In the genomic region with DNA sequence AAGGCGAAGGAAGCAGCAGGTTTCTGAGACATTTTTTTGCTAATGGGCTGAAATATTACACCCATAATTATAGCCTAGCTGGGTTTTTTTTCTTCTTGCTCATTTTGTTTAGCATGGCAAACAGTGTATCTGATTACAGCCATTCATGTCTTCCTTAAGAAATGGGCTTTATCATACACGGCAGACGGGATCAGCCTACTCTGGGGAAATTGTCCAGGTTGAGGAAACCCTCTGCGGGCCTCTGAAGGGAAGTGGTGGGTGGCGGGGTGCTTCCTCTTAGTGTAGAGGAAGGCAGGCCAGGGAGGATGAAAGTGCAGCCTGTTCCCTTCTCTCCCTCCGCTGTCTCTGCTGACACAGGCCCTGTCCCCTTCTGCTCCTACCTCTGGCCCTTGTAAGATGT, we compare ENCODE assay signal across 9 mouse cellular contexts.
A peak's percentile ranks its signal among the peaks of the same experiment; 100 is the strongest.
DNase-seq lines count a peak whose midpoint lies in the region; ATAC-seq and TF ChIP-seq lines count a peak whose summit lies in the region.
"Had no signal": no experiment of that assay in that cellular context is flagged by ENCODE, and none has a peak within 500 bp of the region (broad histone marks: within the 10 kb centered on the region; RNA-seq: fewer than 3 reads in every experiment).

No protein-coding gene starts in this region.

- H3K27ac ChIP-seq in liver, embryonic 11.5 days (ENCODE audit: low read depth, low read length): no peak overlapping the region
- H3K27ac ChIP-seq in embryonic facial prominence, embryonic 13.5 days: peak overlapping the region; percentile 41; the same call in 1 of the 2 replicates
- H3K27ac ChIP-seq in cerebellum, adult 2 months (ENCODE audit: insufficient read depth, low read length): no peak overlapping the region

- DNase-seq in liver: peak; percentile 47
- DNase-seq in liver, embryonic 11.5 days (ENCODE audit: low spot score): no peak
- DNase-seq in lung, postnatal 25 days (ENCODE audit: low spot score): peak; percentile 35
- peak; percentile 74 for DNase-seq in thymus, postnatal 0 days (ENCODE audit: low spot score)
- DNase-seq in cerebellum, adult 2 months: no peak
- DNase-seq in retina, embryonic 14.5 days (ENCODE audit: low spot score): no peak
- no peak for DNase-seq in ovary, postnatal 36 days (ENCODE audit: low spot score)

- 22% methylated on average over 6 of the region's 6 CpGs for WGBS in liver, embryonic 11.5 days
- WGBS in embryonic facial prominence, embryonic 13.5 days: 31% methylated on average over 6 of the region's 6 CpGs
- 85% methylated on average over 6 of the region's 6 CpGs for WGBS in cerebellum, adult 2 months

- no peak overlapping the region for H3K4me2 ChIP-seq in liver, embryonic 11.5 days
- H3K4me2 ChIP-seq in embryonic facial prominence, embryonic 13.5 days: no peak overlapping the region

- no peaks in the 10 kb centered on the region for H3K9me3 ChIP-seq in liver, embryonic 11.5 days (ENCODE audit: control insufficient read depth, low read length)
- H3K9me3 ChIP-seq in embryonic facial prominence, embryonic 13.5 days: 0 out of 2 replicates have a peak, but pooled peaks cover 3% of the 10 kb centered on the region

- H3K4me3 ChIP-seq in liver, embryonic 11.5 days (ENCODE audit: low read depth, low read length): no peak overlapping the region
- H3K4me3 ChIP-seq in embryonic facial prominence, embryonic 13.5 days: no peak overlapping the region
- H3K4me3 ChIP-seq in cerebellum, adult 2 months (replicated peaks; ENCODE audit: insufficient read depth, low read depth, low read length): no peak overlapping the region
- H3K4me3 ChIP-seq: myocyte had no signal

- TF ChIP-seq POLR2A in cerebellum, adult 2 months (IDR thresholded peaks at IDR 0.05; ENCODE audit: borderline replicate concordance, insufficient read depth, low read length): no peak

- no peak for TF ChIP-seq CTCF in cerebellum, adult 2 months (IDR thresholded peaks at IDR 0.05; ENCODE audit: borderline replicate concordance, insufficient read depth, low read depth, low read length)

- ATAC-seq in liver, embryonic 11.5 days (replicated peaks; ENCODE audit: low FRiP score): no peak
- no peak for ATAC-seq in embryonic facial prominence, embryonic 13.5 days (ENCODE audit: insufficient number of reproducible peaks, insufficient read depth, low FRiP score, low TSS enrichment, low read depth)

- H3K4me1 ChIP-seq in liver, embryonic 11.5 days (replicated peaks; ENCODE audit: control insufficient read depth, insufficient read depth, low read length): no peaks in the 10 kb centered on the region
- peaks cover 15% of the 10 kb centered on the region for H3K4me1 ChIP-seq in embryonic facial prominence, embryonic 13.5 days
- H3K4me1 ChIP-seq in cerebellum, adult 2 months (ENCODE audit: control insufficient read depth, insufficient read depth, low read length): no peaks in the 10 kb centered on the region

- H3K36me3 ChIP-seq in liver, embryonic 11.5 days (ENCODE audit: control insufficient read depth, insufficient read depth, low read length): no peaks in the 10 kb centered on the region
- H3K36me3 ChIP-seq in embryonic facial prominence, embryonic 13.5 days: no peaks in the 10 kb centered on the region

- no peak overlapping the region for H3K9ac ChIP-seq in liver, embryonic 11.5 days (ENCODE audit: low read depth, low read length)
- H3K9ac ChIP-seq in embryonic facial prominence, embryonic 13.5 days: no peak overlapping the region

- no peaks in the 10 kb centered on the region for H3K27me3 ChIP-seq in liver, embryonic 11.5 days (replicated peaks; ENCODE audit: control insufficient read depth, insufficient read depth, low read length)
- H3K27me3 ChIP-seq in embryonic facial prominence, embryonic 13.5 days: peaks cover 13% of the 10 kb centered on the region
- H3K27me3 ChIP-seq in cerebellum, adult 2 months (ENCODE audit: control insufficient read depth, insufficient read depth, low read length): no peaks in the 10 kb centered on the region

Comparison
In these comparisons a context has a peak if more than half of its experiments do, and no peak if none do; other contexts are left out.
1. DNase-seq: peak in liver (single experiment), lung, postnatal 25 days (single experiment) and thymus, postnatal 0 days (single experiment); none in liver, embryonic 11.5 days (single experiment), cerebellum, adult 2 months (0 of 2), retina, embryonic 14.5 days (single experiment) and ovary, postnatal 36 days (single experiment).